Mouse (Mus musculus): ENCODE data around the gene Asb3.
"Not testable (repeated sequence)": the region's sequence is repeated elsewhere in the genome, so short reads cannot be mapped to it uniquely, and the experiment has no call there.

DNA sequence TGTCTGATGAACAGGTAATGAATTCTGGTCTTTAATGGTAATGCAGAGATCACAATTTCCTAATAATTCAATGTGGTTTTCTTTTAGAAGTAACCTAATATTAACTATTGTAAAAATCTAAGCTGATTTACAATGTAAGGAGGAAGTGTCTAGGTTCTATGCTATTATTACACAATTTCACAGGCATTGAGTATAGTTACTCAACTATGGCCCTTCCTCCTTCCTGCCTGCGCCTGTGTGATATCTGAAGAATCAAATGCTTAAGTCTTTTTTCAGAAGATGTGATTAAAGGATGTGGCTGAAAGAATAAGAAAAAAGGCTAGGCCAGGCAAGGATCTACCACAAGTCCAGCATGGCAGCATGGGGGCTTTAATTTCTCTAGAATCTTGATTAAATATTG, 249.6 kb downstream of the Asb3 start:
- not testable (repeated sequence) for TF ChIP-seq CTCF (conservative IDR thresholded peaks at IDR 0.05; ENCODE audit: insufficient read depth, insufficient read length, low read depth, low read length); POLR2A (IDR thresholded peaks at IDR 0.05; ENCODE audit: low read depth, low read length)
